Mouse (Mus musculus) activated CD4-positive, CD25-positive, alpha-beta regulatory T cell, adult 9 weeks (primary cell): Measurements from ENCODE around the gene Lrig1. TPM values are rescaled to one million over a fixed set of nuclear protein-coding genes. Genes with fewer than 3 reads are reported as not detected.

ENCODE experiments used
- polyA plus RNA-seq: library from polyadenylated mRNA; unstranded; fragments of 100-300 nt; shearing (Covaris generic); gene quantifications from one replicate; pipeline ENCODE4 v1.2.1, GENCODE M21; 2017

The Lrig1 gene
- 21.6 TPM for polyA plus RNA-seq

GRCm38 (mm10) chr6:94700067-94700491 lies at the start of gene Lrig1:
Lrig1 (minus strand) TSS chr6:94700158.

Other genes with a start within 250 kb of the Lrig1 start
- 7.2 TPM for gene Slc25a26, start 199.8 kb downstream of the Lrig1 start, polyA plus RNA-seq